Mouse (Mus musculus) ES-Bruce4 (cell line): ENCODE data around the gene Man1a. TPM values are rescaled to one million over a fixed set of nuclear protein-coding genes. Genes with fewer than 3 reads are reported as not detected.

Experiments
- H3K27ac ChIP-seq: 2 replicates; pipeline ENCODE4 v1.5.1; 2012; ENCODE audit warnings: low read length, inconsistent platforms; ENCODE audit not compliant: insufficient read depth
- H3K27me3 ChIP-seq: 2 replicates; pipeline ENCODE4 v1.6.1; 2012; ENCODE audit warnings: mild to moderate bottlenecking, low read length, inconsistent platforms; ENCODE audit not compliant: control insufficient read depth, poor library complexity, insufficient read depth, severe bottlenecking
- H3K36me3 ChIP-seq: 2 replicates; pipeline ENCODE4 v1.6.1; 2012; ENCODE audit warnings: inconsistent platforms, mild to moderate bottlenecking, low read length, moderate library complexity; ENCODE audit not compliant: control insufficient read depth, poor library complexity, insufficient read depth, severe bottlenecking
- H3K4me1 ChIP-seq: one replicate; pipeline ENCODE4 v1.8.1; 2011; ENCODE audit warnings: low read length; ENCODE audit not compliant: control insufficient read depth, insufficient read depth
- H3K4me3 ChIP-seq: 2 replicates; pipeline ENCODE4 v1.5.1; 2011; ENCODE audit warnings: low read depth, mild to moderate bottlenecking, low read length
- H3K9ac ChIP-seq: 2 replicates; pipeline ENCODE4 v1.6.1; 2012; ENCODE audit warnings: low read depth, mild to moderate bottlenecking, inconsistent platforms; ENCODE audit not compliant: poor library complexity, severe bottlenecking
- H3K9me3 ChIP-seq: replicated peaks from 2 replicates; pipeline ENCODE4 v1.6.1; 2012; ENCODE audit warnings: mild to moderate bottlenecking, low read length, inconsistent platforms; ENCODE audit not compliant: control insufficient read depth, poor library complexity, insufficient read depth, severe bottlenecking
- CTCF ChIP-seq: IDR thresholded peaks from one replicate; pipeline ENCODE4 v1.8.1; 2011; ENCODE audit warnings: low read depth, low read length
- EP300 ChIP-seq: IDR thresholded peaks from 2 replicates; pipeline ENCODE4 v1.6.1; 2011; ENCODE audit warnings: low read depth, low read length; ENCODE audit not compliant: insufficient read depth
- POLR2A ChIP-seq: IDR thresholded peaks from one replicate; pipeline ENCODE4 v1.8.1; 2011; ENCODE audit warnings: low read length; ENCODE audit not compliant: insufficient read depth
- polyA plus RNA-seq: library from polyadenylated mRNA; stranded (reverse); fragments of >200 nt; gene quantifications from 2 replicates; pipeline ENCODE4 v1.2.4, GENCODE M21; 2011; ENCODE audit warnings: low read depth; ENCODE audit not compliant: missing spikeins, insufficient read depth, insufficient read length

Gene Man1a
- polyA plus RNA-seq, 1 experiment = 4.8 TPM

DNA sequence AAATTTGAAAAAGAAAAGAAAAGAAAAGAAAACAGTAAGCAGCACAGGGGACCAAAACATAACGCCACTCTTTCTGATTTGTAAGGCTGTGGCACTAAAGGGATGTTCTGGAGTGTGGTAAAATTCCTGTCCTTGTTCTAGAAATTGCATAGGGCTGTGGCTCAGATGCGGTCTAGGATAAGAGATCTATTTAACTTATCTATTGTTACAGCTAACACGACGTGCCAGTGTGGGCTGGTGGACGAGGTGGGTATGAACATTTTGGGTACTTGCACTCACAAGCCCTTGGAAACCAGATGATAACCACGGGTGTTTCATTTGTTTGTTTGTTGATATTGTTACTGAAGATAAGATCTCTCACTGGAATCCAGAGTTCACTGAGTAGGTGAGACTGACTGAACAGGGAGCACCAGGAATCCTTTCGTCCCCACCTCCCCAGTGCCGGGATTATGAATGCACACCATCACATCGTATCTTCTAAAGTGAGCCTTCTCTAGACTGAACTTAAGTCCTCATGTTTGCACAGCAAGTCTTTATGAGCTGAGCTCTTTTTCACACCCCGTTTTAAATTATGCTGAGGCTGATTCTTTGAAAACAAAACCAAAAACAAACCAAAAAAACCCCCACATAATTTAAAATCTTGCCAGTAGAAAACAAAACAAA is 38.9 kb downstream of the Man1a start:
- Histone ChIP-seq H3K9ac (no peak overlapping the region), H3K9me3 (no peaks in the 10 kb centered on the region), H3K4me3 (no peak overlapping the region), H3K4me1 (no peaks in the 10 kb centered on the region), H3K36me3 (no peaks in the 10 kb centered on the region), H3K27me3 (no peaks in the 10 kb centered on the region), H3K27ac (no peak overlapping the region)
- no peak for TF ChIP-seq CTCF
- no peak for TF ChIP-seq EP300
- no peak for TF ChIP-seq POLR2A

DNA sequence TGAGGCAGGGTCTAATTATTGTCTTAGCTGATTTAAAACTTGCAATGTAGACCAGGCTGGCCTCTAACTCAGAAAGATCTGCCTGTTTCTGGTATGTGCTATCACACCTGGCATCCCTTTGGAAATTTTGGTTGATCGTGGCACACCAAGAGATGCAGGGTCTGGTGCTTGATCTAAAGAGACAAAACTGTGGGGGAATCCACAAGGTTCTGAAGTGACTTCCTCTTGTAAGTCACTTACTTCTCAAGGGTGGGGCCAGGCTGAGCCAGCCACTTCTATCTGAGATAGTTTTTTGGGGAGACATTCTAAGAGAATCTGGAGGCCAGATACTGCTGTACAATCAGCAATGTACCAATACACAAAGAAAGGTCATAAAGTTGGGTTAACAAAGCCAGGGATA is 40.8 kb downstream of the Man1a start:
- H3K4me3 ChIP-seq = no peak overlapping the region
- no peak for TF ChIP-seq EP300
- TF ChIP-seq POLR2A = no peak
- no peak for TF ChIP-seq CTCF
- H3K27ac ChIP-seq = no peak overlapping the region
- H3K4me1 ChIP-seq = no peaks in the 10 kb centered on the region
- no peaks in the 10 kb centered on the region for H3K27me3 ChIP-seq
- H3K9ac ChIP-seq = no peak overlapping the region
- H3K36me3 ChIP-seq = no peaks in the 10 kb centered on the region
- H3K9me3 ChIP-seq = no peaks in the 10 kb centered on the region

DNA sequence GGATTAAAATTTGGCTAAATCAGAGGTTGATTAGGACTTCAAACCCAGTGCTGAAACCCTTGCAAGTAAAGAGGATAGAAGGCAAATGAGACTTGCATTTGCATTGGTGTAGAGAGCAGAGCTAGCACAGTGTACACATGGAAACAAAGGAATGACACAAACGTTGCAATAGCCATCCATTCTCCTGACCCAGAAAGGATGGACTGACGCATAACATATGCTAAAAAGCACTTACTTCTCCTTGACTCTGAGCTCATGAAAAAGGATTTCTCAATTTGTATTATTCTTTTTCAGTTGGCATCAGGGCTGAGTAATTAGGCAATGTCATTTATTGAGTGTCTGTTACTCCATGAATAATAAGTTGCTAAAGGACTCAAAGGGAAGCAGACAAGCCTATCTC is 41.6 kb downstream of the Man1a start:
- no peaks in the 10 kb centered on the region for H3K36me3 ChIP-seq
- H3K27ac ChIP-seq = no peak overlapping the region
- H3K27me3 ChIP-seq = no peaks in the 10 kb centered on the region
- TF ChIP-seq EP300 = no peak
- TF ChIP-seq CTCF = no peak
- no peak for TF ChIP-seq POLR2A
- H3K4me1 ChIP-seq = no peaks in the 10 kb centered on the region
- H3K9ac ChIP-seq = no peak overlapping the region
- H3K4me3 ChIP-seq = no peak overlapping the region
- H3K9me3 ChIP-seq = no peaks in the 10 kb centered on the region

DNA sequence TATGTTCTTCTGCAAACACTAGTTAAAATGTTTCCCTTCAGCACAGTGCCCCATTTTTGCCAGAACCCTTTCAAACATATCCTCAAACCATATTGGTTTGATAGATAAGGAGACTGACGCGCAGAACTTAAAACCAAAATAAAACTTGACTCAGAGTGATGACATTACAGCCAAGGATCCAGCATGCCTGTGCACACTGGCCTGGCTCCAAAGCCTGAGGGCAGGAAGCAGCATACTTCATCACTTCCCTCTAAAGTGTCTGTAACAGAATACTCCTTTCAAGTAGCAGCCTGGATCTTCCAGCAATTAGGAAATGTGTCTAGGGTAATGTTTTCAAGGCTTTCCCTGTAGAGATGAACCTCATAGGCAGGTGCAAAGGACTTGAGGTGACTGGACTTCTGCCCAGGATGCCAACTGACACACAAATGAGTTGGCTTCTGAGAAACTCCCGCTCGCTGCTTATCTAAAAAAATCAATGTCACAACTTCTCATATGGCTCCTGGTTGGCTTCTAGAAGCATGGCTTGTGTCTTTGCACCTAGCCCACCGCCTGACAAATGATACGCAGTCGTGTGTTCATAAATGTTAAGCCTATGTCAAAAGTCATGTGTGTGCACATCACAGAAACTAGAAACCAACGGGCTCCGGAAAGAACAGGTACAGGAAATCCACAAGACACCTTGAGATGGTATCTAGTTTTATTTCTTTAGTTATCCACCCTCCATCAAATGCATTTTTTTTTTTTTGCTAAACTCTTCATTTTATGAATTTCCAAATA is 43.9 kb downstream of the Man1a start:
- no peak overlapping the region for H3K9ac ChIP-seq
- H3K9me3 ChIP-seq = no peaks in the 10 kb centered on the region
- TF ChIP-seq EP300 (no peak), POLR2A (no peak), CTCF (no peak)
- no peak overlapping the region for H3K27ac ChIP-seq
- H3K27me3 ChIP-seq = no peaks in the 10 kb centered on the region
- H3K4me3 ChIP-seq = no peak overlapping the region
- H3K4me1 ChIP-seq = no peaks in the 10 kb centered on the region
- H3K36me3 ChIP-seq = no peaks in the 10 kb centered on the region

DNA sequence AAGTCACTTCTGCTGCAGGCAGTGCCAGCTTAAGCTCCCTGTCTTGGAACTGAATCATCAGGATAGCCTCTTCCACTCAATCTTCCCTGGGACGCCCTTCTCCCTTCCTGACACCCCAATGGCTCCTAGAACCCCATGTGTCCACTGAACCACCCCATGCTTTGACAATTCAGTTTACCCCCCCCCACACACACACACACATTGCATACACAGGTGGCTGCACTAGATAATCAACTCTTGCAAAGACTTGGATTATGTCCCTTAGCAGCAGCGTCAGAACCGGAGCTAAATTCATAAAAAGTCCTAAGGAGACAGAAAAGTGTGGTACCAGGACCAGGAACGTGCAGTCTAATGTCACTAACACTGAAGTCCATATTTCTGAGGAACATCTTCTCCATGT is 47.5 kb downstream of the Man1a start:
- Histone ChIP-seq H3K9ac (no peak overlapping the region), H3K4me3 (no peak overlapping the region), H3K4me1 (no peaks in the 10 kb centered on the region), H3K9me3 (no peaks in the 10 kb centered on the region), H3K36me3 (no peaks in the 10 kb centered on the region), H3K27me3 (no peaks in the 10 kb centered on the region), H3K27ac (no peak overlapping the region)
- TF ChIP-seq CTCF = no peak
- TF ChIP-seq POLR2A = no peak
- no peak for TF ChIP-seq EP300

DNA sequence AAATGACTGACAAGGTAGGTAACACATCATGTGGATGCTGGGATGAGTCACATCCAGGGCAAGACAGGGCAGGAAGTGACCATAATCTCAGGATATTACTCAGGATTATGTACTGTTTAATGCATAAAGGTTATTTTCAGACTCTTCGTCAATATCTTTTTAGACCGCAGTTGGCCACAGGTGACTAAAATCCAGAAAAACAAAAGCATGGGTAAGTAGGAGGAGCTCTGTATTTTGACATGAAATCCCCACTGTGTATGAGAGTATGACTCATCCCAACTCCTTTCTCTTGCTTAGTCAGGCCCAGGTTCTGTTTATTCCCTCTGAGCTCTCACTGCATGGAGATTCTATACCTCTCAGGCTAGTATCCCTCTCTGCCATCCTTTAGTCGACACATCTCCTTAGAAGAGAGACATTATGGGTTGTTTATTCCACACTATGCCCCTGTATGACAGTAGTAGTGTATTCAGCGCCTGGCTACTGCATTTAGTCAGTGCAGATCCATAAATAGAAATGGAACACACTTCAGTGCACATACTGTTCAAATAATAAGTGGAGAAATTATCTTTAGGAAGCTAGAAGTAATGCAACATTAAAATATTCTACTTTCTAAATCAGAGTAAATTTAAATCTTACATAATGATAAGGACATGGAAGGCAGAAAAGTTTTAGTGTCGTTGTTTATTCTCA is 49.5 kb downstream of the Man1a start:
- no peaks in the 10 kb centered on the region for H3K36me3 ChIP-seq
- H3K4me1 ChIP-seq = no peaks in the 10 kb centered on the region
- no peak for TF ChIP-seq CTCF
- TF ChIP-seq POLR2A = no peak
- no peak overlapping the region for H3K27ac ChIP-seq
- H3K9ac ChIP-seq = no peak overlapping the region
- H3K27me3 ChIP-seq = no peaks in the 10 kb centered on the region
- H3K9me3 ChIP-seq = no peaks in the 10 kb centered on the region
- no peak overlapping the region for H3K4me3 ChIP-seq
